Mouse (Mus musculus) midbrain, embryonic 15.5 days (tissue): ENCODE data around the gene Mrpl28. TPM values are rescaled to one million over a fixed set of nuclear protein-coding genes. Genes with fewer than 3 reads are reported as not detected.
"Not testable (repeated sequence)": the region's sequence is repeated elsewhere in the genome, so short reads cannot be mapped to it uniquely, and the experiment has no call there.

ENCODE experiments used
- ATAC-seq: fragments of 200-750 bp; cut with Nextera tagmentation; replicated peaks from 2 replicates; pipeline ENCODE4 v1.8.0; 2017; ENCODE audit warnings: moderate TSS enrichment
- H3K27ac ChIP-seq: fragments of 300-500 bp; sonication (generic); 2 replicates; pipeline ENCODE4 v1.5.1; 2015; ENCODE audit warnings: mild to moderate bottlenecking, inconsistent platforms
- H3K27me3 ChIP-seq: fragments of 300-500 bp; sonication (generic); replicated peaks from 2 replicates; pipeline ENCODE4 v1.6.1; 2015; ENCODE audit warnings: inconsistent platforms
- H3K36me3 ChIP-seq: fragments of 300-500 bp; sonication (generic); replicated peaks from 2 replicates; pipeline ENCODE4 v1.6.1; 2015; ENCODE audit warnings: inconsistent platforms
- H3K4me1 ChIP-seq: fragments of 300-500 bp; sonication (generic); 2 replicates; pipeline ENCODE4 v1.6.1; 2015; ENCODE audit warnings: inconsistent platforms
- H3K4me2 ChIP-seq: fragments of 300-500 bp; sonication (generic); 2 replicates; pipeline ENCODE4 v1.6.1; 2015; ENCODE audit warnings: inconsistent platforms, mild to moderate bottlenecking, moderate library complexity
- H3K4me3 ChIP-seq: fragments of 300-500 bp; sonication (generic); 2 replicates; pipeline ENCODE4 v1.5.1; 2015; ENCODE audit warnings: mild to moderate bottlenecking, inconsistent platforms
- H3K9ac ChIP-seq: fragments of 300-500 bp; sonication (generic); 2 replicates; pipeline ENCODE4 v1.6.1; 2015; ENCODE audit warnings: mild to moderate bottlenecking, inconsistent platforms
- H3K9me3 ChIP-seq: fragments of 300-500 bp; sonication (generic); 2 replicates; pipeline ENCODE4 v1.6.1; 2016; ENCODE audit warnings: inconsistent platforms
- WGBS: fragments of 180-500 bp; shearing (Covaris S2); methylation state at CpG from one replicate; pipeline ENCODE4 v1.1.7; 2015; ENCODE audit warnings: mixed read lengths; 5-methylcytosine and 5-hydroxymethylcytosine counted together
- polyA plus RNA-seq: library from polyadenylated mRNA; unstranded; fragments of >200 nt; fragmentation: Nextera tagmentation; extraction: Ambion mirVana; gene quantifications from 2 replicates; pipeline ENCODE4 v1.2.1, GENCODE M21; 2015

Gene Mrpl28
- polyA plus RNA-seq, 1 experiment from 2014 or later: 172 TPM

DNA sequence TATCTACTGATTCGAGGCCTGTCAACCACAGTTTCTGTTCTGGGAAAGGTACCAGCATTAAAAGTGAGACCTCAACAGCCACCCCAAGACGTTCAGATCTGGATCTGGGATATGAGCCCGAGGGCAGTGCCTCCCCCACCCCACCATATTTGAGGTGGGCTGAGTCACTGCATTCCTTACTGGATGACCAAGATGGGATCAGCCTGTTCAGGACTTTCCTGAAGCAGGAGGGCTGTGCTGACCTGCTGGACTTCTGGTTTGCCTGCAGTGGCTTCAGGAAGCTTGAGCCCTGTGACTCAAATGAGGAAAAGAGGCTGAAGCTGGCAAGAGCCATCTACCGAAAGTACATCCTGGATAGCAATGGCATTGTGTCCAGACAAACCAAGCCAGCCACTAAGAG is 19.5 kb downstream of the Mrpl28 start:
- H3K27ac ChIP-seq: no peak overlapping the region
- no peak overlapping the region for H3K4me3 ChIP-seq
- H3K9ac ChIP-seq: no peak overlapping the region
- 90% methylated on average over 4 of the region's 4 CpGs for WGBS
- H3K9me3 ChIP-seq: no peaks in the 10 kb centered on the region
- peaks cover 39% of the 10 kb centered on the region for H3K4me1 ChIP-seq
- no peak for ATAC-seq
- no peak overlapping the region for H3K4me2 ChIP-seq
- H3K36me3 ChIP-seq: peaks cover 28% of the 10 kb centered on the region; the same call in 1 of the 2 replicates
- H3K27me3 ChIP-seq: no peaks in the 10 kb centered on the region

DNA sequence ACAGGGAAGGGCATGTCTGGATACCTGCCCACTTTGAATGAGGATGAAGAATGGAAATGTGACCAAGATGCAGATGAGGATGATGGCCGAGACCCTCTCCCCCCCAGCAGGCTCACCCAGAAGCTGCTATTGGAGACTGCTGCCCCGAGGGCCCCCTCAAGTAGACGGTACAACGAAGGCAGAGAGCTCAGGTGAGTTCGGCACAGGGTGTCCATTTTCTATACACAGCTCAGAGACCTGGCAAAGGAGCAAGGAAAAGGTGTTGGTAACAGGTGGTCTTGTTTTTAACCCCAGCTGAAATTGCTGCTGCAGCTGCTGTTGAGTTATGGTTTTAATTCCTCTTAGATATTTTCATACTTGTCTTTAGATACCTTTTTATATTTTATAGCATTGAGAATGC is 20.1 kb downstream of the Mrpl28 start:
- Histone ChIP-seq H3K4me3 (no peak overlapping the region), H3K4me2 (no peak overlapping the region), H3K9ac (no peak overlapping the region), H3K9me3 (no peaks in the 10 kb centered on the region), H3K36me3 (peaks cover 30% of the 10 kb centered on the region; the same call in 1 of the 2 replicates), H3K27ac (no peak overlapping the region), H3K27me3 (no peaks in the 10 kb centered on the region), H3K4me1 (peaks cover 34% of the 10 kb centered on the region)
- no peak for ATAC-seq
- 94% methylated on average over 5 of the region's 5 CpGs for WGBS

DNA sequence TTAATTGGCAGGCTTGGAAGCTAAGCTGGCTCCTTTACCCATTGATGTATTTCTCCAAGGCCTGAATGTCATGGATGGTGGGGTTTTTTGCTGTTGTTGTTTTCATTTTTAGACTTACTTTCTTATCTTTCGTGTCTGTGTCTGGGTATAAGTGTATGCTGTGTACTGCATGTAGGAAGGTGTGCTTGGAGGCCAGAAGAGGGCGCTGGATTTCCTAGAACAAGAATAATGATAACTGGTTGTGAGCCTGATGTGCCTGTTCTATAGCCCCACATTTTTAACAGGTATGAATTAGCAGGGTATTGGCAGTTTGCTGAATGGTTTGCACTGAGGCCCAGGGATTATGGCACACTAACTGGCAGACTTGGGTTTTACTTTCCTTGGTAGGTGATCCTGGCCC is 25.8 kb downstream of the Mrpl28 start:
- Histone ChIP-seq H3K27me3 (no peaks in the 10 kb centered on the region), H3K36me3 (peaks cover 21% of the 10 kb centered on the region; the same call in 1 of the 2 replicates), H3K4me1 (0 out of 2 replicates have a peak, but pooled peaks cover 3% of the 10 kb centered on the region), H3K27ac (no peak overlapping the region), H3K9ac (no peak overlapping the region), H3K4me3 (no peak overlapping the region), H3K9me3 (no peaks in the 10 kb centered on the region), H3K4me2 (no peak overlapping the region)
- no peak for ATAC-seq
- 86% methylated on average over 2 of the region's 2 CpGs for WGBS

DNA sequence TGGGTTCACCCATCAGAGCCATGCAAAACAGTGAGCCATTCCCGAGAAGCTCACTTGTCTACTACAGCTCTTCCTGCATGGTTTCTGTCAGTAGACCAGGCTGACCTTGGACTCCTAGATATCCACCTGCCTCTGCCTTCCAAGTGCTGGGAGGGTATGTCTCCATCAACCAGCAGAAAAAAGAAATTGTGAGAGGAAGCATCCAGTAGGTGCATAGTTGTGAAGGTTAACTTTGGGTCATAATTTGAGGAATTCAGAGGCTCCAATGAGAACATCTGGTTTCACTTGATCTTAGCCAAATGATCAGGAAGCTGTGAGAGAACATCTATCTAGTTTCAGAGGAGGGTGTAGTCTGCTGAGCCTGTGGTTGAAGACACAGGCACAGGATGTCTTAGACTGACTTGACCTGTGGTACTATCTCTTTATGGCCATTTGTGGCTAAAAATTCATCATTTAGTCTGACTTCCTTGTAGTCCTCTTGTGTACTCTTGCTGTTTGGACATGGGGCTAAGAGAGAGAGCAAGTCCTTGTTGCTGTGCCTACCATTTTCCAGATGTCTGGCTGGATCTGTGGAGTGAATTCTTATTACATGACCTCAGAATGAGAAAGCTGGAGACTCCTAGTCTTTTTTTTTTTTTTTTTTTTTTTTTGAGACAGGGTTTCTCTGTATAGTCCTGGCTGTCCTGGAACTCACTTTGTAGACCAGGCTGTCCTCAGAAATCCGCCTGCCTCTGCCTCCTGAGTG is 28.8 kb downstream of the Mrpl28 start:
- Histone ChIP-seq H3K27me3 (no peaks in the 10 kb centered on the region), H3K9ac (no peak overlapping the region), H3K9me3 (no peaks in the 10 kb centered on the region), H3K4me1 (no peaks in the 10 kb centered on the region), H3K4me2 (no peak overlapping the region), H3K27ac (no peak overlapping the region), H3K4me3 (no peak overlapping the region), H3K36me3 (peaks cover 12% of the 10 kb centered on the region; the same call in 1 of the 2 replicates)
- ATAC-seq: no peak
- 100% methylated on average over 2 of the region's 2 CpGs for WGBS

DNA sequence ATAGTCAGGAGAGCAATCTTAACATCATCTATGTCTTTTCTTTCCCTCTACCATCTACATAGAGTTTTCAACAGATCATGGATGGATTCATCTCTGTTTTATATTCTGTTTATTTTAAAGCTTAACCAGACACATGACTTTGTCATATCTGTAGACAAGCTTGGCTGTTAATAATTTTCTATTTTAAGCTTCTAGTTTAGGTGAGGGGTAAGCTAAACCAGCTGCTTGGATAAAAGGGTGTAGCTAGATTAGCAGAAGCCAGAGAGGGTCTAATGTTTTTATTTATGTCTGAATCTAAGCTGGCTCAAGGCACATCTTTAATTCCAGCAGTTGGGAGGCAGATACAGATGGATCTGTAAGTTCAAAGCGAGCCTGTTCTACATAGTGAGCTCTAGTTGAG is 39.4 kb downstream of the Mrpl28 start:
- H3K9ac ChIP-seq: no peak overlapping the region
- H3K9me3 ChIP-seq: no peaks in the 10 kb centered on the region
- no peak overlapping the region for H3K4me2 ChIP-seq
- H3K27me3 ChIP-seq: no peaks in the 10 kb centered on the region
- no peaks in the 10 kb centered on the region for H3K36me3 ChIP-seq
- no peak overlapping the region for H3K27ac ChIP-seq
- no peak for ATAC-seq
- no peaks in the 10 kb centered on the region for H3K4me1 ChIP-seq
- H3K4me3 ChIP-seq: no peak overlapping the region
- 95% methylated on average over 1 of the region's 1 CpGs for WGBS

DNA sequence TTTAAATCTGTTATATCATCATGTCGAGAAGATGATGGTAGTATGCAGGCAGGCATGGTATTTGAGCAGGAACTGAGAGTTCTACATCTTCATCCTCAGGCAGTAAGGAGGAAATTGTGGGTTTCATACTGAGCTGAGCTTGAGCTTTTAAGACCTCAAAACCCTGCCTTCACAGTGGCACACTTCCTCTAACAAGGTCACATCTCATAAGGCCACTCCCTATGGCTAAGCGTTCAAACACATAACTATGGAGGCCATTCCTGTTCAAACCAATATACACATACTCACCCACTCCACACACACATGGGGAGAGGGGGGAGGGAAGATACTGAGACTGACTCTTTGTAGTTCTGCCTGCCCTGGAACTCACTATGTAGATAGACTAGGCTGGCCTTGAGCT is 44.7 kb downstream of the Mrpl28 start:
- ATAC-seq: no peak
- no peaks in the 10 kb centered on the region for H3K36me3 ChIP-seq
- 96% methylated on average over 2 of the region's 2 CpGs for WGBS
- no peaks in the 10 kb centered on the region for H3K27me3 ChIP-seq
- no peak overlapping the region for H3K4me2 ChIP-seq
- H3K4me3 ChIP-seq: no peak overlapping the region
- no peaks in the 10 kb centered on the region for H3K9me3 ChIP-seq
- H3K9ac ChIP-seq: no peak overlapping the region
- H3K27ac ChIP-seq: no peak overlapping the region
- no peaks in the 10 kb centered on the region for H3K4me1 ChIP-seq

DNA sequence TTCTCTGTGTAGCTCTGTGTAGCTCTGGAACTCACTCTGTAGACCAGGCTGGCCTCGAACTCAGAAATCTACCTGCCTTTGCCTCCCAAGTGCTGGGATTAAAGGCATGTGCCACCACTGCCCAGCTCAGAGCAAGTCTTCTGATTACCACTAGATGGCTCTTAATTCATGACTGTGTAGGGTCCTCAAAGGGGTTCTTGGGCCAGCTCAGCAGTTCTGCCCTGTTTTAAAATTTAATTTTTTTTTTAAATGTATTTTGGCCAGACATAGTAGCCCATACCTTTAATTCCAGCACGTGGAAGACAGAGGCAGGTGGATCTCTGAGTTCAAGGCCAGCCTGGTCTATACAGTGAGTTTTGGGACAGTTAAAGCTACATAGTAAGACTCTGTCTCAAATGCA is 51.9 kb downstream of the Mrpl28 start:
- 94% methylated on average over 2 of the region's 2 CpGs for WGBS
- not testable (repeated sequence) for H3K27ac ChIP-seq, H3K36me3 ChIP-seq, H3K27me3 ChIP-seq, H3K4me3 ChIP-seq, H3K9ac ChIP-seq, H3K4me1 ChIP-seq, ATAC-seq, H3K9me3 ChIP-seq, H3K4me2 ChIP-seq

Other genes with a start within 250 kb of the Mrpl28 start
- 70.5 and 71.1 TPM in 2 replicates for gene Mettl26, start 248.4 kb upstream of the Mrpl28 start, polyA plus RNA-seq
- gene Wfikkn1, start 242.6 kb upstream of the Mrpl28 start, polyA plus RNA-seq: 0.47 and 0.54 TPM in 2 replicates
- 56.7 and 57.5 TPM in 2 replicates for gene Rab40c, start 203.8 kb upstream of the Mrpl28 start, polyA plus RNA-seq
- gene Pigq, start 178.6 kb upstream of the Mrpl28 start, polyA plus RNA-seq: 71.9 and 75.8 TPM in 2 replicates
- gene Nhlrc4, start 178.5 kb upstream of the Mrpl28 start, polyA plus RNA-seq: 0.73 and 0.80 TPM in 2 replicates
- gene A930017K11Rik, start 170.9 kb upstream of the Mrpl28 start, polyA plus RNA-seq: 3.1 and 6.1 TPM in 2 replicates
- gene Capn15, start 137.7 kb upstream of the Mrpl28 start, polyA plus RNA-seq: 22.2 and 23.8 TPM in 2 replicates
- 32.2 and 32.6 TPM in 2 replicates for gene Rab11fip3, start 53.9 kb upstream of the Mrpl28 start, polyA plus RNA-seq
- 34.2 and 36.3 TPM in 2 replicates for gene Decr2, start 33.2 kb upstream of the Mrpl28 start, polyA plus RNA-seq
- gene Nme4, start 27.9 kb upstream of the Mrpl28 start, polyA plus RNA-seq: 24.7 and 25.1 TPM in 2 replicates
- 4.0 and 4.6 TPM in 2 replicates for gene Tmem8, start 10.2 kb upstream of the Mrpl28 start, polyA plus RNA-seq
- 23.5 and 27.8 TPM in 2 replicates for gene Axin1, start 15.2 kb downstream of the Mrpl28 start, polyA plus RNA-seq
- 0.13 and 0.38 TPM in 2 replicates for gene Pdia2, start 75.6 kb downstream of the Mrpl28 start, polyA plus RNA-seq
- 7.6 and 8.3 TPM in 2 replicates for gene Rgs11, start 79.5 kb downstream of the Mrpl28 start, polyA plus RNA-seq
- 124 and 125 TPM in 2 replicates for gene Arhgdig, start 84.3 kb downstream of the Mrpl28 start, polyA plus RNA-seq
- 31.7 and 33.8 TPM in 2 replicates for gene Fam234a, start 120.7 kb downstream of the Mrpl28 start, polyA plus RNA-seq
- 117 and 123 TPM in 2 replicates for gene Luc7l, start 129.4 kb downstream of the Mrpl28 start, polyA plus RNA-seq